Mouse (Mus musculus): ENCODE measurements around the gene Mybpc2. TPM values are rescaled to one million over a fixed set of nuclear protein-coding genes. Genes with fewer than 3 reads are reported as not detected.

Gene Mybpc2
- polyA plus RNA-seq, 1 experiment from 2014 or later = 0.57 TPM

DNA sequence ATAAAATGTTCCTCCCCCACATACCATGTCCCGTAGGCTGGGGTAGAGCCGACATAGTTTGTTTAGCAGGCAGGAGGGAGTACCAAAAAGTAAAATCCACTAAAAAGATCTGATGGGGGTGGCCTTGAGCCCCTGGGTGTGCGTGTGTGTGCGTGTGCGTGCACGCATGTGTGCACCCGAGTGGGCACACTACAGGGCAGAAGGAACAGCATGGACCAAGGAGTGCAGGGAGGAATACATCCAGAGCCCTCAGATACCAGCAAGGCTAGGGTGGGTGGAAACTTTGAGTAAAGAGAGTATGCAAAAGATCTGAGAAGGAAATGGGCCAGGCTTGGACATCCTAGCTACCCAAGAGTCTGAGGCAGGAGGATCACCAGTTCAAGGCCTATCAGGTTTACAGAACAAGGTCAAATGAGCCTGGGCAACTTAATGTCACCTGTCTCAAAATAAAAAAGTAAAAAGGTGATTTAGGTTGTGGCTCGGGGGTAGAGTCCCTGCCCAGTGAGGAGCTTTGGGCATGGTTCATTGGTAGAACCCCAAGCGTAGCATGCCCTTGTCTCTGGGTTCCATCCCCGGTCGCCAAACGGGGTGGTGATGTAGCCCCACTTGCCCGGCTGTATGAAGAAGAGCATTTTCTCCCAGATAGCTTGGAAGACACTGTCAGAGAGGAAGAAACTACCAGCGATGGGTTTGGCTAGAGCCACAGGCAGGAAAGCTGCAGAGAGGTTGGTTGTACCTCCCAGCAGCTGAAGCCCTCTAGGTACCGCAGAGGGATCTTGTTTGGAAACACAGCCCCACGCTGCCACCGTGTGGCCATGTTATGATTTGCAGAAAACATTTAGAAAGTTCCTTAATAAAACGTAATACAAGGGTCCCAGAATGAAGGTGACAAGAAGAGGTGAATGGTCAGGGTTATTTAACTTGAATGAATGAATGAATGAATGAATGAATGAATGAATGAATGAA is 36.3 kb upstream of the Mybpc2 start:
- peak overlapping the region; percentile 42; the same call in 1 of the 2 replicates for H3K9ac ChIP-seq (ENCODE audit: low read depth, low read length)
- 52% methylated on average over 18 of the region's 18 CpGs for WGBS
- ATAC-seq (ENCODE audit: low read depth) = peak; percentile 79

DNA sequence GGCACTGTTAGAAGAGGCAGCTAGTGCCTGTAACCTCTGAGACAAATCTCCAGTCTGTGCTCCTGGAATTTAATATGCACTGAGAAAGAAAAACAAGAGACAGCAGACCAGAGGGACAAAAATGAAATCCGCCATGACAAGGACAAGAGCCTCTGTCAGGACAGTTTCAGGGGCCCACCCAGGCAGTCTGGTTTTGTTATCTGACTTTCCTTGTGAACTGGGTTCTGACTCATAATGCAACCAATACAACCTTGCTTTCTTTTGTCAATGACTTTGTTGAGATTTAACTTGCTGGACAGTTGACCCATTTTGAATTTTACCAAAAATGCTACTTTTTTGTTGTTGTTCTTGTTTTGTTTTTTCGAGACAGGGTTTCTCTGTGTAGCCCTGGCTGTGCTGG is 33.2 kb upstream of the Mybpc2 start:
- ATAC-seq (ENCODE audit: low read depth) (no peak), DNase-seq (ENCODE audit: low spot score) (no peak)
- Histone ChIP-seq H3K4me1 (ENCODE audit: control insufficient read depth, insufficient read depth, low read length) (peaks cover 5% of the 10 kb centered on the region), H3K36me3 (ENCODE audit: control insufficient read depth, insufficient read depth, low read length) (no peaks in the 10 kb centered on the region), H3K27me3 (replicated peaks; ENCODE audit: control insufficient read depth, insufficient read depth, low read length) (no peaks in the 10 kb centered on the region), H3K4me2 (ENCODE audit: low read depth, low read length) (no peak overlapping the region), H3K9me3 (ENCODE audit: control insufficient read depth, low read length) (no peaks in the 10 kb centered on the region), H3K4me3 (ENCODE audit: low read depth, low read length) (no peak overlapping the region), H3K9ac (ENCODE audit: low read depth, low read length) (no peak overlapping the region), H3K27ac (replicated peaks; ENCODE audit: low read depth, low read length) (no peak overlapping the region)
- 69% methylated on average over 2 of the region's 2 CpGs for WGBS

More for the DNA sequence above, 36.3 kb upstream of the Mybpc2 start:
- Histone ChIP-seq H3K27me3 (replicated peaks; ENCODE audit: control insufficient read depth, insufficient read depth, low read length) (no peaks in the 10 kb centered on the region), H3K4me2 (ENCODE audit: low read depth, low read length) (no peak overlapping the region), H3K27ac (replicated peaks; ENCODE audit: low read depth, low read length) (no peak overlapping the region), H3K36me3 (ENCODE audit: control insufficient read depth, insufficient read depth, low read length) (no peaks in the 10 kb centered on the region), H3K9me3 (ENCODE audit: control insufficient read depth, low read length) (no peaks in the 10 kb centered on the region), H3K4me1 (ENCODE audit: control insufficient read depth, insufficient read depth, low read length) (no peaks in the 10 kb centered on the region), H3K4me3 (ENCODE audit: low read depth, low read length) (no peak overlapping the region)
- DNase-seq (ENCODE audit: low spot score) = peak; percentile 90

DNA sequence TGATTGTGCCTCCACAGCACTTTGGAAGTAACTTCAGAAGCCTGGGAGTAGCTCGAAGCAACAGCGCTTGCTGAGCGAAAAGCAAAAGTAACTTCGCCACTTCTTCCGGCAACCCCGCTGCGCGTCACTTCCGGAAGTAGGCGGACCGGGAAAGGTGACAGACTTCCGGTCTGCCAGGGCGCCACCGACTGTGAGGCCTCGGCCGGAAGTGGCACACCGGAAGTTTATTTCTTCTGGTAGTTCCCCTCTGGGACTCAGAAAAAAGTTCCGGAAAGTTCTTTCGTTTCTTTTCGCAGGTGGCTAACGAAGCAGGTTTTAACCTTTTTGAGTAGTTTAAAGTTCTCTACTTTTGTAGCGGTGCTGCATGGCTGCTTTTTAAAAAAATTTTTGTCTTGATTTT is 29.4 kb upstream of the Mybpc2 start, which contains the start of gene Nr1h2:
Gene Nr1h2 (minus strand): TSS at position 126 of the 400 bp plus-strand sequence.
- Histone ChIP-seq H3K27ac (replicated peaks; ENCODE audit: low read depth, low read length) (peak within 1 kb of the TSS; percentile 100), H3K9ac (ENCODE audit: low read depth, low read length) (peak within 1 kb of the TSS; percentile 86), H3K36me3 (ENCODE audit: control insufficient read depth, insufficient read depth, low read length) (peaks cover 31% of the 10 kb centered on the region), H3K4me3 (ENCODE audit: low read depth, low read length) (peak within 1 kb of the TSS; percentile 97), H3K9me3 (ENCODE audit: control insufficient read depth, low read length) (no peaks in the 10 kb centered on the region), H3K27me3 (replicated peaks; ENCODE audit: control insufficient read depth, insufficient read depth, low read length) (no peaks in the 10 kb centered on the region), H3K4me1 (ENCODE audit: control insufficient read depth, insufficient read depth, low read length) (peaks cover 7% of the 10 kb centered on the region), H3K4me2 (ENCODE audit: low read depth, low read length) (peak within 1 kb of the TSS; percentile 59)
- DNase-seq (ENCODE audit: low spot score) = peak; percentile 98
- peak; percentile 88 for ATAC-seq (ENCODE audit: low read depth)
- under 1% methylated on average over 22 of the region's 22 CpGs for WGBS

DNA sequence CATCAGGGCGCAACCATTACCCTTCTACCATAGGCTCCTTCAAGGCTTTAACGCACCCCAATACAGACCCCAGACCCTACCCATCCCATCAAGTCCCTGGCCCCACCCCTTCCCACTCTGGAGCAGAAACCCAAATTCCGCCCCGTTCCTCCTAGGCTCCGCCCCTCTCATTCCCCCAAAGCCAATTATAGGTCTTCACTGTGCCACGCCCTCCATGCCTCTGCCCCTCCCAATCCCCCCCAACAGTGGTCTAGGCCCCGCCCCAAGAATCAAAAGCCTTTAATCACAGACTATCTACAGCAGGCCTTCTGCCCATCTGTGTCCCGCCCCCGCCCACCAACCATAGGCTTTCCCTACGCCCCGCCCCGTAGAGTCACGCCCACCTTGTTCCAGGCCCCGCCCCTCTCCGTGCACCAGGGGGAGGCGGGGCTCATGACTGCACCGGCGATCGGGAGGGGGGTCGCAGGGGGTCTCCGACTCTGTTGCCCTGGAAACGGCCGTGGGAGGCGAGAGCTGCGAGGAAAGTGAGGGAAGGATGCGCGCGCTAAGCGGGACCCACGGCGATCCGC is 28.8 kb upstream of the Mybpc2 start:
- ATAC-seq (ENCODE audit: low read depth) = peak; percentile 72
- H3K27me3 ChIP-seq (replicated peaks; ENCODE audit: control insufficient read depth, insufficient read depth, low read length) = no peaks in the 10 kb centered on the region
- H3K27ac ChIP-seq (replicated peaks; ENCODE audit: low read depth, low read length) = peak overlapping the region; percentile 100
- 2% methylated on average over 28 of the region's 32 CpGs for WGBS
- H3K4me2 ChIP-seq (ENCODE audit: low read depth, low read length) = peak overlapping the region; percentile 59
- peak; percentile 93 for DNase-seq (ENCODE audit: low spot score)
- peak overlapping the region; percentile 86 for H3K9ac ChIP-seq (ENCODE audit: low read depth, low read length)
- peaks cover 7% of the 10 kb centered on the region for H3K4me1 ChIP-seq (ENCODE audit: control insufficient read depth, insufficient read depth, low read length)
- peak overlapping the region; percentile 97 for H3K4me3 ChIP-seq (ENCODE audit: low read depth, low read length)
- no peaks in the 10 kb centered on the region for H3K9me3 ChIP-seq (ENCODE audit: control insufficient read depth, low read length)
- peaks cover 31% of the 10 kb centered on the region for H3K36me3 ChIP-seq (ENCODE audit: control insufficient read depth, insufficient read depth, low read length)

DNA sequence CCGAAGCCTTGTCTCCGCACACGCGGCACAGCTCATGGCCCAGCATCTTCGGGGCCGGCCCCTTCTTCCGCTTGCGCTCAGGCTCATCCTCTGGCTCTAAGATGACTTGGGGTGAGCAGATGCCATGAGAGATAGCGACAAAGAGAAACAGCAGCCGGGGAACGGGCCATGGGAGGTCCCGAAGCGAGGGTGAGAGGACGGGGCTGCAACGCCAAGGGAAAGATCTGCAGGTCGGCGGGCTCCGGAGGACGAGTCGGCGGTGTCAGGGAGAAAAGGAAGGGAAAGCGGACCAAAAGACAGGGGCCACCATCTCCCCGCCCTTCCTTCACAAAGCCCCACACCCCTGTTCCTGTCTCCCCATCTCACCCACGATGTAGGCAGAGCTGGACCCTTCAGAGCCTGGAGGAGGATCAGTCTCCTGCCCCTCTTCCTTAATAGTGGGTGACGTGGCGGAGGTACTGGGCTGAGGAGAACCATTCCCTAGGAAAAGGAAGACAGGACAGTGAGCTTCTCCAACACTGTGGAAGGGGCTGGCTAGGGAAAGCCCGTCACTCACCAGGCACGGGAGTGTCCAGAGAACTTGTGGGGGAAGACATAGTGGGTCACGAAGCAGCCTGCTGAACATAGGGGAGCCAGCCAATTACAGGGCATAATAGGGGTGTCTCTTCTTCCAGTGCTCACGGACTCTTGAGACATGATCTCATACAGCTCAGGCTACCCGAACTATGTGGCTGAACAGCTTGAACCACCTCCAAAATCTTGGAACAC is 27.9 kb upstream of the Mybpc2 start:
- no peak for DNase-seq (ENCODE audit: low spot score)
- Histone ChIP-seq H3K4me2 (ENCODE audit: low read depth, low read length) (peak overlapping the region; percentile 59), H3K36me3 (ENCODE audit: control insufficient read depth, insufficient read depth, low read length) (peaks cover 31% of the 10 kb centered on the region), H3K9ac (ENCODE audit: low read depth, low read length) (0 out of 2 replicates have a peak overlapping the region, but pooled peaks have one; percentile 25), H3K27me3 (replicated peaks; ENCODE audit: control insufficient read depth, insufficient read depth, low read length) (no peaks in the 10 kb centered on the region), H3K27ac (replicated peaks; ENCODE audit: low read depth, low read length) (peak overlapping the region; percentile 100; the same call in 1 of the 2 replicates), H3K9me3 (ENCODE audit: control insufficient read depth, low read length) (no peaks in the 10 kb centered on the region), H3K4me3 (ENCODE audit: low read depth, low read length) (peak overlapping the region; percentile 97), H3K4me1 (ENCODE audit: control insufficient read depth, insufficient read depth, low read length) (peaks cover 15% of the 10 kb centered on the region)
- ATAC-seq (ENCODE audit: low read depth) = no peak
- 91% methylated on average over 31 of the region's 31 CpGs for WGBS

DNA sequence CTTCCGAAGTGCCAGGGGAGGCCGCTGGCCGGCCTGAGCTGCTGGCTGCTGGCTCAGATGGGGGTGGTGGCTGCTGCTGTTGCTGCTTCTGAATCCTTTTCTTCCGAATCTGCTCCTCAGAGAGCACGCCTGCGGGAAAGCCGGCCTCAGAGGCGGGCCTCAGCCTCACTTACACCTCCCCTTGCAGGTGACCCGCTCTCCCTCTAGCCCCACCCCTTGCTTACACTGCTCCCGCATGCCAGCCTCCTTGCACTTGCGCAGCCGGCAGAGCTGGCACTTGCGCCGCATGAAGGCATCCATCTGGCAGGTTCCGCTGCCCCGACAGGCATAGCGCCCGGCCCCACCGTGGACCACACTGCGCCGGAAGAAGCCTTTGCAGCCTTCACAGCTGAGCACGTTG is 27.3 kb upstream of the Mybpc2 start:
- no peaks in the 10 kb centered on the region for H3K27me3 ChIP-seq (replicated peaks; ENCODE audit: control insufficient read depth, insufficient read depth, low read length)
- no peak overlapping the region for H3K27ac ChIP-seq (replicated peaks; ENCODE audit: low read depth, low read length)
- no peak for DNase-seq (ENCODE audit: low spot score)
- WGBS = 85% methylated on average over 18 of the region's 22 CpGs
- H3K4me1 ChIP-seq (ENCODE audit: control insufficient read depth, insufficient read depth, low read length) = peaks cover 20% of the 10 kb centered on the region
- H3K36me3 ChIP-seq (ENCODE audit: control insufficient read depth, insufficient read depth, low read length) = peaks cover 31% of the 10 kb centered on the region
- no peak overlapping the region for H3K9ac ChIP-seq (ENCODE audit: low read depth, low read length)
- H3K9me3 ChIP-seq (ENCODE audit: control insufficient read depth, low read length) = no peaks in the 10 kb centered on the region
- ATAC-seq (ENCODE audit: low read depth) = no peak
- H3K4me2 ChIP-seq (ENCODE audit: low read depth, low read length) = no peak overlapping the region
- H3K4me3 ChIP-seq (ENCODE audit: low read depth, low read length) = no peak overlapping the region

DNA sequence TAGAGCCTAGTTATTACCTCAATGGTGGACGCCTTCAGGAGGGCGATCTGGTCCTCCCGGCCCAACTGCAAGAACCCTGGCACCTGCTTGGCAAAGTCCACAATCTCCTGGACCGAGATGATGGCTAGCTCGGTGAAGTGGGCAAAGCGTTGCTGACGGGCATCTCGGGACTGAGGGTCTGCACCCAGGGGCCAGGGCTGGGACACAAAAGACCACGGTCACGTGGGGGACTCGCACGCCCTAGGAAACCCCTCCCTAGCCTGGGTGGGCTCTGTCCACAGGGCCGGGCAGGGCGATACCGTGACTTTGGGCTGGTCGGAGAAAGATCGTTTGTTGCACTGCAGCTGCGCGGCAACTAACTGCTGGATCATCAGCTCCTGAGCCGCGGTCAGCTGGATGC is 26.8 kb upstream of the Mybpc2 start:
- ATAC-seq (ENCODE audit: low read depth) = no peak
- H3K4me3 ChIP-seq (ENCODE audit: low read depth, low read length) = no peak overlapping the region
- H3K36me3 ChIP-seq (ENCODE audit: control insufficient read depth, insufficient read depth, low read length) = peaks cover 31% of the 10 kb centered on the region
- no peak overlapping the region for H3K4me2 ChIP-seq (ENCODE audit: low read depth, low read length)
- 96% methylated on average over 21 of the region's 21 CpGs for whole genome bisulfite sequencing
- peaks cover 20% of the 10 kb centered on the region for H3K4me1 ChIP-seq (ENCODE audit: control insufficient read depth, insufficient read depth, low read length)
- H3K27ac ChIP-seq (replicated peaks; ENCODE audit: low read depth, low read length) = no peak overlapping the region
- no peaks in the 10 kb centered on the region for H3K9me3 ChIP-seq (ENCODE audit: control insufficient read depth, low read length)
- no peak overlapping the region for H3K9ac ChIP-seq (ENCODE audit: low read depth, low read length)
- no peak for DNase-seq (ENCODE audit: low spot score)
- H3K27me3 ChIP-seq (replicated peaks; ENCODE audit: control insufficient read depth, insufficient read depth, low read length) = no peaks in the 10 kb centered on the region

DNA sequence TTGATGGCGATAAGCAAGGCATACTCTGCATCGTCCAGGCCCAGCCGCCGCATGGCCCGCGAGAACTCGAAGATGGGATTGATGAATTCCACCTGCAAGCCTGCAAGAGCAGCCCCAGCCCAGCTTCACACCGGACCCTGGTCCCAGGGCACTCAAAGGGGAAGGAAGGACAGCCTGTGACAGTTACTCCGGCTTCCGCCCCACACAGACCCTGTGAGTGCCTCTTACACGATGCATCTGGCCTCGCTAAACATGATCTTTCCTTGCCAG is 25.9 kb upstream of the Mybpc2 start:
- WGBS = 91% methylated on average over 12 of the region's 12 CpGs
- peaks cover 20% of the 10 kb centered on the region for H3K4me1 ChIP-seq (ENCODE audit: control insufficient read depth, insufficient read depth, low read length)
- H3K4me3 ChIP-seq (ENCODE audit: low read depth, low read length) = no peak overlapping the region
- H3K9me3 ChIP-seq (ENCODE audit: control insufficient read depth, low read length) = no peaks in the 10 kb centered on the region
- H3K36me3 ChIP-seq (ENCODE audit: control insufficient read depth, insufficient read depth, low read length) = peaks cover 31% of the 10 kb centered on the region
- ATAC-seq (ENCODE audit: low read depth) (no peak), DNase-seq (ENCODE audit: low spot score) (no peak)
- H3K27ac ChIP-seq (replicated peaks; ENCODE audit: low read depth, low read length) = no peak overlapping the region
- H3K27me3 ChIP-seq (replicated peaks; ENCODE audit: control insufficient read depth, insufficient read depth, low read length) = no peaks in the 10 kb centered on the region
- no peak overlapping the region for H3K4me2 ChIP-seq (ENCODE audit: low read depth, low read length)
- H3K9ac ChIP-seq (ENCODE audit: low read depth, low read length) = no peak overlapping the region
